Mouse (Mus musculus) hematopoietic stem cell, adult 5-6 weeks (primary cell): ENCODE data around the gene Agps. TPM values are rescaled to one million over a fixed set of nuclear protein-coding genes. Genes with fewer than 3 reads are reported as not detected.
"Not testable (repeated sequence)": the region's sequence is repeated elsewhere in the genome, so short reads cannot be mapped to it uniquely, and the experiment has no call there.

Source experiments
- ATAC-seq, 2 experiments: fragments of 125-278 bp in 1 of 2; replicated peaks in 1 of 2; 2 replicates each; pipeline ENCODE4 v1.8.0; 2016 to 2017; ENCODE audit warnings: inconsistent platforms in 2 of 2, mild to moderate bottlenecking in 2 of 2, moderate number of reproducible peaks in 2 of 2, low read depth in 1 of 2, moderate TSS enrichment in 1 of 2; ENCODE audit not compliant: low FRiP score in 2 of 2, poor library complexity in 2 of 2, severe bottlenecking in 2 of 2, insufficient read depth in 1 of 2, low TSS enrichment in 1 of 2
- total RNA-seq: library from RNA; stranded (forward); fragments of 172-1452, 232-1000 nt; gene quantifications from 2 replicates; pipeline ENCODE4 v1.2.3, GENCODE M21; 2017

The Agps gene
- total RNA-seq, 1 experiment from 2014 or later = 38.7 TPM

DNA sequence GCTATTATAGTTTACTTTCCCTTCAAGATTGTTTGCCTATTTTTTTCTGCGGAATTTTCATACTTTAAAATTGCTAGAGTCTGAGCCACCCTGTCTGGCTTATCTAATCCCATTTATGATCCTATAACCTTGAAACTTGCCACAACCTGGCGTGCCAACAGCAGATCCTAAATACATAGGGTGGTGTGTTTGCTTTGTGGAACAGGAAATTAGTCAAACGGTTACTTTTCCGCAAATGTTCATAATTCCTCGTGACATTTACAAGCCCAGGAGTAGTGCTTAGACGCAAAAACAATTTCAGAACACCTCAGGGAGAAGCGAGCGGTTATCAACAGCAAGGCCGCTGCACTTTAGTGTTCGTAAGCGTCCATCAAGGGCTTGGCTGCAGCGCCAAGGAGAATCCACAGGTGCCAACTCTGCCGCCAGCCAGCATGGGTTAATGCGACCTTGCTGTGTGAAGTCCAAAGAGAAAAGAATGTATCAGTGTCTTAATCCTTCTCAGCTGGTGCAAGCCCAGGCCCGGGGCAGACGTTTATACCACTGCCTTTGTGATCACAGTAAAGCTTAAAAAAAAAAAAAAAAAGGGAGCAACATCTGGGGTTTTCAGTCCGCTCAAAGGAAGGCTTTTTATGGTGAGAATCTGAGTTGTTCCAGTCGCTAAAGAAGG, 127.3 kb downstream of the Agps start:
- no peak for ATAC-seq

DNA sequence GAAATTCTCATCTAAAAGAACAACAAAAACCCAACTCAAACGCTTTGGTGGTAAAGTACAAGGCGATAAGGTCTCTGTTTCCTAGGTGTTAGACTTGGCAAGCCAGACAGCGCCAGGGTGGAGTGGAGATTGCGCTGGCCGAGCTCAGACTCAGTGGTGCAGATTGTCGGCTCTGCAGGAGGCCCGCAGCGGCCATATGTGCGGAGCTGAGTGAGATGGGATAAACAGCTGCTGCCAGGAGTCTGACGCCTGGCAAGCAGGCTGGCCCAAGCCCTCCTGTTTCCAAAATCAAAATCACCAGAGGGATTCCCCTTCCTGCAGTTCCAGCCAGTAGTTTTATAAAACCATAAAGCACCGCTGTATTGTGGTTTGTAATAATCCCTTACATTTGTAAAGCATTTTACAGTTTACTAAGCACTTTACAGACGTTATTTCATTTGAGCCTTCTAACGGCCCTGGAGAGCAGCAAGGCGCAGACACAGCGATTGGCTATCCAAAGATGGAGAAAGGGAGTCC, 127.9 kb downstream of the Agps start:
- no peak for ATAC-seq

GRCm38 (mm10) chr2:75960366-75961330, 128.7 kb downstream of the Agps start:
- no peak for ATAC-seq

DNA sequence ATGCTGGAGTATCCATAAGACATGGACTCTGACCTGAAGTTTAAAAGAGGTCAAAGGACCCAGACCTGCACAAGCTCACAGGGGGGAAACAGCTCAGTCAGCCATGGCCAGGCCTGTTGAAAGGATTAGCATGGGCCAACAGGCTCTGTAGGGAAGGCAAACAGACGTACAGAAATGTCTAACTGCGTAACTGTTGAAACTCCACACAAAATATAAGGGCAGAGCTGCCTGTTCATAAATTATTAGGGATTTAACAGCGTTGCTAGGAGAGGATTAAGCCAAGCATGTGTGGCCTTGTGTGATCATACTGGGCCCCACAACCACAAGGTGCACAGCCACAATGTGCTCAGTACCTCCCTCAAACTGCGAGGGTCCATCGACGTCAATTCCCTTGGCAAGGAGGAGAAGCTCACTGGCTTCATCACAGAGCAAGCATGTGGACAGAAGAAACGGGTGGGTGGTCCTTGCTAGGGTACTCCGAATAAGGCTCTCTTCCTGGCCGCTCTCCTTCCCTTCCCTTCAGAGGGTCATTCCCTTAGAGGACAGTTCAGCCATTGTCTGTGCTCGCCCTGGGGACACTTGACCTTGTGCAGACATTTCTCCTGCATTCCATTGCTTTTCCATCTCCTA, 131.3 kb downstream of the Agps start:
- ATAC-seq = no peak

GRCm38 (mm10) chr2:75964051-75964450, 132.1 kb downstream of the Agps start:
- no peak for ATAC-seq

- peak; percentile 58 to 79 for ATAC-seq
Observed at GRCm38 (mm10) chr2:75964512-75964911, 132.5 kb downstream of the Agps start.

- peak; percentile 61 to 73 for ATAC-seq
Observed at GRCm38 (mm10) chr2:75964972-75965371, 133.0 kb downstream of the Agps start.

GRCm38 (mm10) chr2:75974131-75974530, 142.2 kb downstream of the Agps start:
- no peak for ATAC-seq

GRCm38 (mm10) chr2:75976070-75976469, 144.1 kb downstream of the Agps start:
- not testable (repeated sequence) for ATAC-seq

DNA sequence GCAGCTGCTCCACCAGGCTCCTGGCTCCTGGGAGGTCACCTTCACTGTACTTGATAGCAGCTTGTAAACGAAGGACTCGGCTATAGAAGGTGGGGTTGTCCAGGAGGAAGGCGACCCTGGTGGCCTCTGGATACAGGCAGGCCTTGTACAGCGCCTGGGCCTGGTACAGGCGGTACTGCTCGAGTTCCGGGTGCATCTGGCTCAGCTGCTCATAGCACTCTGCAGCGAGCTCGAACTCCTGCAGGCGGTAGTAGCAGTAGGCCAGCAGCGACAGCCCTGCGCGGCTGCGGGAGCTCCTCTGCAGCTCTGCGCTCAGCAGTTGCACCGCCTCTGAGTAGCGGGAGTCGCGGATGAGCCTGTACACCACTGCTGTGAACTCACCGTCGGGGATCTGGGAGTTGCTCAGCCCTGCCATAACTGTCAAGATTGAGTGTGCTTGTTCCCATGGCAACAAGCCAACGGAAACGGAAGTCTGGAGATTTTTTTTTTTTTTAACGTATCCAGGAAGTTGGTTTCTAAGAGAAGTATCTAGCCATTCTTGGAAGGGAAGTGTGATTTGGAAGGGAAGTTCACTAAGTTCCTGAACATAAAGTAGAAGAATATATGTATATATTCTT, 145.9 kb downstream of the Agps start, which contains the start of gene Ttc30a2:
Gene Ttc30a2, minus strand, starts transcription at position 419 of the 617 bp plus-strand sequence.
- peak; percentile 37 to 42 for ATAC-seq

Other genes with a start within 250 kb of the Agps start
- gene Hnrnpa3, start 172.9 kb upstream of the Agps start, total RNA-seq = 217 and 447 TPM in 2 replicates
- 79.5 and 81.9 TPM in 2 replicates for gene Nfe2l2, start 127.5 kb upstream of the Agps start, total RNA-seq
- 4.4 and 9.1 TPM in 2 replicates for gene Ttc30b, start 106.4 kb downstream of the Agps start, total RNA-seq
- gene Ttc30a2, start 146.0 kb downstream of the Agps start, total RNA-seq = 0.10 TPM in 1 of 2 replicates, not detected in the other
- gene Ttc30a1, start 149.8 kb downstream of the Agps start, total RNA-seq = 4.7 and 5.5 TPM in 2 replicates